Mouse (Mus musculus): ENCODE results near the gene Dennd4a.
A peak's percentile ranks its signal among the peaks of the same experiment; 100 is the strongest.
"Not testable (repeated sequence)": the region's sequence is repeated elsewhere in the genome, so short reads cannot be mapped to it uniquely, and the experiment has no call there.

The Dennd4a gene

GRCm38 (mm10) chr9:64811538-64812474 lies 666 bp downstream of the Dennd4a start:
- peak; percentile 41 for DNase-seq (ENCODE audit: low spot score)

GRCm38 (mm10) chr9:64812475-64812860 lies 1.3 kb downstream of the Dennd4a start:
- DNase-seq (ENCODE audit: low spot score): no peak

GRCm38 (mm10) chr9:64814273-64814672 lies 3.1 kb downstream of the Dennd4a start:
- no peak for DNase-seq (ENCODE audit: low spot score)

GRCm38 (mm10) chr9:64819686-64820085 lies 8.5 kb downstream of the Dennd4a start:
- DNase-seq (ENCODE audit: low spot score): not testable (repeated sequence)

GRCm38 (mm10) chr9:64820086-64820795 lies 9.1 kb downstream of the Dennd4a start:
- no peak for DNase-seq (ENCODE audit: low spot score)

- no peak for DNase-seq (ENCODE audit: low spot score)
These were observed 11.1 kb downstream of the Dennd4a start for GRCm38 (mm10) chr9:64822235-64822634.

GRCm38 (mm10) chr9:64824389-64825008 lies 13.4 kb downstream of the Dennd4a start:
- no peak for DNase-seq (ENCODE audit: low spot score)

GRCm38 (mm10) chr9:64830092-64830618 lies 19.0 kb downstream of the Dennd4a start:
- DNase-seq (ENCODE audit: low spot score): no peak

- no peak for DNase-seq (ENCODE audit: low spot score)
These were observed 19.5 kb downstream of the Dennd4a start for GRCm38 (mm10) chr9:64830641-64831040.

- no peak for DNase-seq (ENCODE audit: low spot score)
These were observed 20.6 kb downstream of the Dennd4a start for GRCm38 (mm10) chr9:64831760-64832159.

GRCm38 (mm10) chr9:64834418-64834817 lies 23.3 kb downstream of the Dennd4a start:
- DNase-seq (ENCODE audit: low spot score): no peak

- no peak for DNase-seq (ENCODE audit: low spot score)
These were observed 34.2 kb downstream of the Dennd4a start for GRCm38 (mm10) chr9:64845355-64845754.

GRCm38 (mm10) chr9:64849548-64849947 lies 38.4 kb downstream of the Dennd4a start:
- no peak for DNase-seq (ENCODE audit: low spot score)

GRCm38 (mm10) chr9:64860083-64860482 lies 48.9 kb downstream of the Dennd4a start:
- no peak for DNase-seq (ENCODE audit: low spot score)

GRCm38 (mm10) chr9:64862687-64863086 lies 51.5 kb downstream of the Dennd4a start:
- DNase-seq (ENCODE audit: low spot score): no peak

- no peak for DNase-seq (ENCODE audit: low spot score)
These were observed 74.9 kb downstream of the Dennd4a start for GRCm38 (mm10) chr9:64886008-64886407.

- no peak for DNase-seq (ENCODE audit: low spot score)
These were observed 85.5 kb downstream of the Dennd4a start for GRCm38 (mm10) chr9:64896605-64897004.

GRCm38 (mm10) chr9:64902866-64903265 lies 91.7 kb downstream of the Dennd4a start:
- DNase-seq (ENCODE audit: low spot score): no peak

GRCm38 (mm10) chr9:64903386-64903785 lies 92.2 kb downstream of the Dennd4a start:
- peak; percentile 66 for DNase-seq (ENCODE audit: low spot score)

GRCm38 (mm10) chr9:64904917-64905640 lies 93.9 kb downstream of the Dennd4a start:
- DNase-seq (ENCODE audit: low spot score): no peak

- DNase-seq (ENCODE audit: low spot score): no peak
These were observed 96.3 kb downstream of the Dennd4a start for GRCm38 (mm10) chr9:64907441-64907840.

GRCm38 (mm10) chr9:64913406-64913805 lies 102.3 kb downstream of the Dennd4a start:
- DNase-seq (ENCODE audit: low spot score): no peak
